Mouse (Mus musculus): ENCODE results near the gene Gabarapl1. TPM values are rescaled to one million over a fixed set of nuclear protein-coding genes. Genes with fewer than 3 reads are reported as not detected.

Gene Gabarapl1
- polyA plus RNA-seq, 1 experiment: 103 TPM

- no peak for DNase-seq (ENCODE audit: low read depth)
Measured at GRCm38 (mm10) chr6:129535723-129536122, 2.8 kb downstream of the Gabarapl1 start.

GRCm38 (mm10) chr6:129538555-129538954 is 5.6 kb downstream of the Gabarapl1 start:
- DNase-seq (ENCODE audit: low read depth): no peak

- DNase-seq (ENCODE audit: low read depth): no peak
Measured at GRCm38 (mm10) chr6:129541931-129542330, 9.0 kb downstream of the Gabarapl1 start.

- no peak for DNase-seq (ENCODE audit: low read depth)
Measured at GRCm38 (mm10) chr6:129542540-129542939, 9.6 kb downstream of the Gabarapl1 start.

- no peak for DNase-seq (ENCODE audit: low read depth)
Measured at GRCm38 (mm10) chr6:129543709-129544606, 11.0 kb downstream of the Gabarapl1 start.

GRCm38 (mm10) chr6:129547277-129547676 is 14.3 kb downstream of the Gabarapl1 start:
- DNase-seq (ENCODE audit: low read depth): no peak

GRCm38 (mm10) chr6:129548009-129548408 is 15.0 kb downstream of the Gabarapl1 start:
- no peak for DNase-seq (ENCODE audit: low read depth)

GRCm38 (mm10) chr6:129557298-129558023 is 24.5 kb downstream of the Gabarapl1 start:
- no peak for DNase-seq (ENCODE audit: low read depth)

GRCm38 (mm10) chr6:129558946-129559640 is 26.1 kb downstream of the Gabarapl1 start:
- DNase-seq (ENCODE audit: low read depth): no peak

GRCm38 (mm10) chr6:129559641-129560027 is 26.7 kb downstream of the Gabarapl1 start:
- DNase-seq (ENCODE audit: low read depth): no peak

GRCm38 (mm10) chr6:129565257-129565656 is 32.3 kb downstream of the Gabarapl1 start:
- no peak for DNase-seq (ENCODE audit: low read depth)

- DNase-seq (ENCODE audit: low read depth): no peak
Measured at GRCm38 (mm10) chr6:129575315-129575714, 42.4 kb downstream of the Gabarapl1 start.

- no peak for DNase-seq (ENCODE audit: low read depth)
Measured at GRCm38 (mm10) chr6:129577605-129578004, 44.6 kb downstream of the Gabarapl1 start, which contains the start of gene Klre1. Klre1 (plus strand) TSS chr6:129577905.

- DNase-seq (ENCODE audit: low read depth): no peak
Measured at GRCm38 (mm10) chr6:129581274-129581673, 48.3 kb downstream of the Gabarapl1 start.

- no peak for DNase-seq (ENCODE audit: low read depth)
Measured at GRCm38 (mm10) chr6:129581896-129582295, 48.9 kb downstream of the Gabarapl1 start.

- DNase-seq (ENCODE audit: low read depth): no peak
Measured at GRCm38 (mm10) chr6:129583014-129583413, 50.1 kb downstream of the Gabarapl1 start.

- DNase-seq (ENCODE audit: low read depth): no peak
Measured at GRCm38 (mm10) chr6:129591508-129591907, 58.5 kb downstream of the Gabarapl1 start, which contains the start of gene Klrd1. Klrd1 (plus strand) TSS chr6:129591782.

Other genes with a start within 250 kb of the Gabarapl1 start
- gene 4922502D21Rik, start 201.4 kb upstream of the Gabarapl1 start, polyA plus RNA-seq (2012; rRNA removed): 1.5 and 2.9 TPM in 2 replicates
- 2.1 and 2.7 TPM in 2 replicates for gene Clec12a, start 190.5 kb upstream of the Gabarapl1 start, polyA plus RNA-seq (2012; rRNA removed)
- 0.09 and 0.20 TPM in 2 replicates for gene Clec12b, start 147.3 kb upstream of the Gabarapl1 start, polyA plus RNA-seq (2012; rRNA removed)
- not detected in 2 replicates for gene Clec1b, start 135.9 kb upstream of the Gabarapl1 start, polyA plus RNA-seq (2012; rRNA removed)
- gene Clec9a, start 124.3 kb upstream of the Gabarapl1 start, polyA plus RNA-seq (2012; rRNA removed): 0.78 and 0.98 TPM in 2 replicates
- 1.2 and 2.3 TPM in 2 replicates for gene Clec1a, start 81.2 kb upstream of the Gabarapl1 start, polyA plus RNA-seq (2012; rRNA removed)
- 0.15 and 0.16 TPM in 2 replicates for gene Olr1, start 26.0 kb upstream of the Gabarapl1 start, polyA plus RNA-seq (2012; rRNA removed)
- gene Tmem52b, start 20.6 kb upstream of the Gabarapl1 start, polyA plus RNA-seq (2012; rRNA removed): 0.07 and 0.33 TPM in 2 replicates
- gene Klre1, start 44.7 kb downstream of the Gabarapl1 start, polyA plus RNA-seq (2012; rRNA removed): 0.18 and 0.20 TPM in 2 replicates
- gene Klrd1, start 58.6 kb downstream of the Gabarapl1 start, polyA plus RNA-seq (2012; rRNA removed): 0.16 and 0.37 TPM in 2 replicates
- gene Klrk1, start 90.7 kb downstream of the Gabarapl1 start, polyA plus RNA-seq (2012; rRNA removed): 0.47 and 0.58 TPM in 2 replicates
- 0.34 TPM in 1 of 2 replicates, not detected in the other for gene Klrc3, start 110.2 kb downstream of the Gabarapl1 start, polyA plus RNA-seq (2012; rRNA removed)
- gene Klrc2, start 127.5 kb downstream of the Gabarapl1 start, polyA plus RNA-seq (2012; rRNA removed): 0.16 TPM in 1 of 2 replicates, not detected in the other
- gene Klrc1, start 145.8 kb downstream of the Gabarapl1 start, polyA plus RNA-seq (2012; rRNA removed): 0.43 and 0.55 TPM in 2 replicates
- gene Klri1, start 184.0 kb downstream of the Gabarapl1 start, polyA plus RNA-seq (2012; rRNA removed): 0.15 TPM in 1 of 2 replicates, not detected in the other
- gene Klri2, start 207.3 kb downstream of the Gabarapl1 start, polyA plus RNA-seq (2012; rRNA removed): 0.08 TPM in 1 of 2 replicates, not detected in the other